Mouse (Mus musculus) forebrain, embryonic 11.5 days (tissue): ENCODE data around the gene Tnrc6a. TPM values are rescaled to one million over a fixed set of nuclear protein-coding genes. Genes with fewer than 3 reads are reported as not detected.

Experiments used
- ATAC-seq: fragments of 200-750 bp; cut with Nextera tagmentation; replicated peaks from 2 replicates; pipeline ENCODE4 v1.8.0; 2017; ENCODE audit warnings: moderate TSS enrichment; ENCODE audit not compliant: low FRiP score
- DNase-seq: peaks from one replicate; pipeline ENCODE4 v3.0.0-alpha.2; 2017; ENCODE audit warnings: low spot score
- H3K27ac ChIP-seq: fragments of 300-500 bp; sonication (generic); 2 replicates; pipeline ENCODE4 v1.5.1; 2014; ENCODE audit warnings: low read depth, low read length
- H3K27me3 ChIP-seq: fragments of 300-500 bp; sonication (generic); 2 replicates; pipeline ENCODE4 v1.6.1; 2014; ENCODE audit warnings: mild to moderate bottlenecking, low read length, mixed read lengths; ENCODE audit not compliant: control insufficient read depth, insufficient read depth
- H3K36me3 ChIP-seq: fragments of 300-500 bp; sonication (generic); 2 replicates; pipeline ENCODE4 v1.6.1; 2014; ENCODE audit warnings: mild to moderate bottlenecking, low read length, moderate library complexity, mixed read lengths; ENCODE audit not compliant: control insufficient read depth, insufficient read depth
- H3K4me1 ChIP-seq: fragments of 300-500 bp; sonication (generic); replicated peaks from 2 replicates; pipeline ENCODE4 v1.6.1; 2014; ENCODE audit warnings: low read length, mixed read lengths; ENCODE audit not compliant: control insufficient read depth, insufficient read depth
- H3K4me2 ChIP-seq: fragments of 300-500 bp; sonication (generic); 2 replicates; pipeline ENCODE4 v1.6.1; 2014; ENCODE audit warnings: low read depth, mild to moderate bottlenecking, low read length, moderate library complexity, mixed read lengths; ENCODE audit not compliant: severe bottlenecking
- H3K4me3 ChIP-seq: fragments of 300-500 bp; sonication (generic); 2 replicates; pipeline ENCODE4 v1.5.1; 2014; ENCODE audit warnings: low read depth, low read length
- H3K9ac ChIP-seq: fragments of 300-500 bp; sonication (generic); 2 replicates; pipeline ENCODE4 v1.6.1; 2014; ENCODE audit warnings: low read length
- H3K9me3 ChIP-seq: fragments of 300-500 bp; sonication (generic); 2 replicates; pipeline ENCODE4 v1.6.1; 2016; ENCODE audit warnings: low read length, mixed read lengths; ENCODE audit not compliant: control insufficient read depth
- WGBS: fragments of 180-500 bp; shearing (Covaris S2); extraction: QIAGEN DNeasy Blood & Tissue Kit; methylation state at CpG from one replicate; pipeline ENCODE4 v1.1.7; 2014; 5-methylcytosine and 5-hydroxymethylcytosine counted together
- polyA plus RNA-seq: library from polyadenylated mRNA; unstranded; fragments of >200 nt; fragmentation: Nextera tagmentation; extraction: Ambion mirVana; gene quantifications from 2 replicates; pipeline ENCODE4 v1.2.1, GENCODE M21; 2014

Tnrc6a gene
- polyA plus RNA-seq, result 51.3 and 53.9 TPM in 2 replicates

GRCm38 (mm10) chr7:123123665-123124298 is at the start of gene Tnrc6a:
Tnrc6a (plus strand) TSS chr7:123123885.
- Histone ChIP-seq H3K9me3 (no peaks in the 10 kb centered on the region), H3K4me1 (no peaks in the 10 kb centered on the region; the same call in 1 of the 2 replicates), H3K4me3 (peak within 1 kb of the TSS; percentile 99), H3K9ac (peak within 1 kb of the TSS; percentile 98), H3K27ac (peak within 1 kb of the TSS; percentile 92), H3K27me3 (no peaks in the 10 kb centered on the region), H3K36me3 (no peaks in the 10 kb centered on the region; the same call in 1 of the 2 replicates), H3K4me2 (peak within 1 kb of the TSS; percentile 59)
- DNase-seq (peak; percentile 96), ATAC-seq (peak; percentile 93)
- under 1% methylated on average over 54 of the region's 55 CpGs for WGBS

GRCm38 (mm10) chr7:123082236-123082635 is 41.4 kb upstream of the Tnrc6a start:
- DNase-seq (no peak), ATAC-seq (no peak)
- Histone ChIP-seq H3K36me3 (no peaks in the 10 kb centered on the region), H3K9me3 (no peaks in the 10 kb centered on the region), H3K27me3 (no peaks in the 10 kb centered on the region; the same call in 1 of the 2 replicates), H3K4me1 (peaks cover 12% of the 10 kb centered on the region), H3K27ac (no peak overlapping the region), H3K9ac (no peak overlapping the region), H3K4me3 (no peak overlapping the region), H3K4me2 (no peak overlapping the region)
- WGBS, result 81% methylated on average over 4 of the region's 4 CpGs

DNA sequence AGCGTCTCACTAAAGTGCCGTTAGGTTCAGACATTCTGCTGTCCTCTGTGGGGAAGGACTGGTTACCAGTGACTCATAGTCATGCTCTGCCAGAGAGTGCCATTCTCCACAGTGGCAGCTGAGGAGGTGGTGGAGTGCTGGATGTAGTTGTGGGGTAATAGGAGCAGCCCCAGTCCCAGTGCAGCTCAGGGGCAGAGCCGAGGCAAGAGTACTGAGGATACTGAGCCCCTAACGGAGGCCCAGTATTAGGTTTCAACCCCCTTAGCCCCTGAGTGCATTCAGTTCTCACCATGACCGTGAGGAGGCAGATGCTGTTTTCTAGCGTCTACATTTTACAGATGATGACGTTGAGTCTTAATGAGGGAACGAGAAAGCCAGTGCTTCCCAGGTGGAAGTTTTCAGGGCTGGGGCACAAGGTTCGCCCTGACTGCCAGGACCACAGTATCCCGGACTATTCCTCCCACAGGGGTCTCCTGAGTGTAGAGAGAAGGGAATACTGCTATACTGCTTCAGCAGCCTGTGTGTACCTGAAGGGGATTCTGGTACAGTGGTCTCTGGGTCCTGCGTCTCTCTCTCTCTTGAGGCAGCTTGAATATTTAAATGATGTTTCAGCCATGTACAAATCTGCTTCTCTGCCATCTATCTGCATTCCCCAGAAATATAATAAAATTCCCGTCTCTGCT is 40.1 kb upstream of the Tnrc6a start:
- no peak overlapping the region for H3K4me3 ChIP-seq
- no peak overlapping the region for H3K4me2 ChIP-seq
- ATAC-seq, result peak; percentile 43; the same call in 1 of the 2 replicates
- H3K9me3 ChIP-seq, result no peaks in the 10 kb centered on the region
- 0 out of 2 replicates have a peak overlapping the region, but pooled peaks have one; percentile 48 for H3K27ac ChIP-seq
- DNase-seq, result peak; percentile 50
- no peak overlapping the region for H3K9ac ChIP-seq
- H3K36me3 ChIP-seq, result no peaks in the 10 kb centered on the region
- 35% methylated on average over 12 of the region's 12 CpGs for WGBS
- peaks cover 12% of the 10 kb centered on the region for H3K4me1 ChIP-seq
- no peaks in the 10 kb centered on the region; the same call in 1 of the 2 replicates for H3K27me3 ChIP-seq

DNA sequence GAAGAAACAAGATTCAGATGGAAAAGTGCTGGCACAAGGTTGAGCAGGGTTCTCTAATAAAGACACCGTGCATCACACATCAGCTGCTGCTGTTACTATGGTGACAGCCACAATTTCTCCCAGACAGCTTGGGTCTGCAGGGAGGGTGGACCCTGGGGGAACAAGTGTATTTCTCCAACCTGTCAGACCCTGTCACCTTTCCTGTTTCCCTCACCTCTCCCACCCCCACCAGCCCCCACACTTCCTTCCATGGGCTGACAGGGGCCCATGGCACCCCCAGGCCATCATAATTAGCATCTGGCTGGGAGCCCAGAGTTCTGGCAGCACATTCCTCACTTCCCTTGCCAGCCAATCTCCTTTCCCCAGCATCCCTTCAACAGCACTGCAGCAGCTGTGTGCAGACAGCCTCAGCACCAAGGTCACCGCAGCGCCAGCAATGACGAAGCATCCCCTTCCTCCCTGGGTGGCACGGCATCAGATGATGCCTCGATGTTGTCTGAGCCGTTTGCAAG is 39.4 kb upstream of the Tnrc6a start:
- Histone ChIP-seq H3K4me2 (peak overlapping the region; percentile 39), H3K27ac (peak overlapping the region; percentile 34; the same call in 1 of the 2 replicates), H3K9me3 (no peaks in the 10 kb centered on the region), H3K4me1 (peaks cover 12% of the 10 kb centered on the region), H3K36me3 (no peaks in the 10 kb centered on the region), H3K4me3 (0 out of 2 replicates have a peak overlapping the region, but pooled peaks have one; percentile 11), H3K27me3 (no peaks in the 10 kb centered on the region; the same call in 1 of the 2 replicates), H3K9ac (peak overlapping the region; percentile 20; the same call in 1 of the 2 replicates)
- peak; percentile 77 for DNase-seq
- WGBS, result 12% methylated on average over 7 of the region's 7 CpGs
- peak; percentile 86 for ATAC-seq

GRCm38 (mm10) chr7:123084708-123085107 is 39.0 kb upstream of the Tnrc6a start:
- H3K27me3 ChIP-seq, result no peaks in the 10 kb centered on the region; the same call in 1 of the 2 replicates
- ATAC-seq, result peak; percentile 13; the same call in 1 of the 2 replicates
- no peaks in the 10 kb centered on the region for H3K36me3 ChIP-seq
- H3K9me3 ChIP-seq, result no peaks in the 10 kb centered on the region
- 0 out of 2 replicates have a peak overlapping the region, but pooled peaks have one; percentile 11 for H3K4me3 ChIP-seq
- H3K27ac ChIP-seq, result peak overlapping the region; percentile 31; the same call in 1 of the 2 replicates
- 23% methylated on average over 13 of the region's 13 CpGs for WGBS
- peaks cover 12% of the 10 kb centered on the region for H3K4me1 ChIP-seq
- DNase-seq, result no peak
- peak overlapping the region; percentile 39 for H3K4me2 ChIP-seq
- no peak overlapping the region for H3K9ac ChIP-seq

- H3K27me3 ChIP-seq, result no peaks in the 10 kb centered on the region; the same call in 1 of the 2 replicates
- H3K9ac ChIP-seq, result no peak overlapping the region
- H3K4me1 ChIP-seq, result peaks cover 8% of the 10 kb centered on the region
- no peaks in the 10 kb centered on the region for H3K36me3 ChIP-seq
- H3K4me2 ChIP-seq, result no peak overlapping the region
- no peak overlapping the region for H3K4me3 ChIP-seq
- DNase-seq, result no peak
- no peak for ATAC-seq
- H3K27ac ChIP-seq, result no peak overlapping the region
- 90% methylated on average over 4 of the region's 4 CpGs for WGBS
- H3K9me3 ChIP-seq, result no peaks in the 10 kb centered on the region
Observed at GRCm38 (mm10) chr7:123088920-123089319, 34.8 kb upstream of the Tnrc6a start.

DNA sequence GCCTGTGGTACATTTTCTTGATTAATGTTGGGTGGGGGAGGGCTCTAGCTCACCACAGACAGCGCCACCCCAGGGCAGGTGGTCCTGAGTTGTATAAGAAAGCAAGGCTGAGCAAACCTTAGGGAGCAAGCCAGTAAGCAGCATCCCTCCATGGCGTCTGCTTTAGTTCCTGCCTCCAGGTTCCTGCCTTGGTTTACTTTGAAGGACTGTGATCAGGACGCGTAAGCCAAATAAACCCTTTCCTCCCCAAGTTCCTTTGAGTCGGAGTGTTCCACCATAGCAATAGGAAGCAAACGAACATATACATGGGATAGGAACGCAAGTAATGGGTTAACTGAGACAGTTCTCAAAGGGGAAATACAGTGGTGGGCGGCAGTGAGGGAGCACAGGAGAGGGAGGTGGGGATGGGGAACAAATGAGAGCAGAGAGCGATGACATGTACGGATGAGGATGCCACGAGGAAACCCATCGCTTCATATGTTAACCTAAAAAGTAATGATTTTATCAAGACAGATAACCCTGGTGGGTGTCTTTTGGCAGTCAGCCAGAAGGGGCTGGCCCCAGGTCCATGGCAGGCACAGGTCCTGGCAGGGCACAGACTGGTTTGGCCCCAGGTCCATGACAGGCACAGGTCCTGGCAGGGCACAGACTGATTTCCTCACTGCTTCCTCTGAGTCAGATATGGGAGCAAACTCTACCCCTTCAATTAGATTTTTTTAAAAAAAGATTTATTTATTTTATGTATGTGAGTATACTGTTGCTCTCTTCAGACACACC is 27.2 kb upstream of the Tnrc6a start:
- DNase-seq (no peak), ATAC-seq (no peak)
- H3K27ac ChIP-seq, result no peak overlapping the region
- H3K4me3 ChIP-seq, result no peak overlapping the region
- no peaks in the 10 kb centered on the region for H3K36me3 ChIP-seq
- H3K9ac ChIP-seq, result no peak overlapping the region
- H3K27me3 ChIP-seq, result no peaks in the 10 kb centered on the region
- no peaks in the 10 kb centered on the region for H3K9me3 ChIP-seq
- no peak overlapping the region for H3K4me2 ChIP-seq
- WGBS, result 91% methylated on average over 12 of the region's 12 CpGs
- H3K4me1 ChIP-seq, result peaks cover 11% of the 10 kb centered on the region; the same call in 1 of the 2 replicates
